Mouse (Mus musculus) heart, adult 2 months (tissue): ENCODE results near the gene Sestd1.

Experiments used
- CTCF ChIP-seq: fragments of 200-600 bp; IDR thresholded peaks from 2 replicates; pipeline ENCODE4 v1.8.1; 2022; ENCODE audit warnings: antibody characterized with exemption, mild to moderate bottlenecking, moderate library complexity
- EP300 ChIP-seq: fragments of 200-500 bp; IDR thresholded peaks from 2 replicates; pipeline ENCODE4 v1.6.1; 2011; ENCODE audit warnings: low read depth, low read length, control low read depth; ENCODE audit not compliant: insufficient read depth

GRCm38 (mm10) chr2:77304494-77304893, 24.1 kb upstream of the Sestd1 start:
- TF ChIP-seq EP300, result no peak
- no peak for TF ChIP-seq CTCF
